Mouse (Mus musculus): Measurements from ENCODE around the gene Aqp12.

- no peak for TF ChIP-seq ZC3H11A (IDR thresholded peaks at IDR 0.05; ENCODE audit: borderline replicate concordance, low read depth, low read length)
- TF ChIP-seq CHD2 (IDR thresholded peaks at IDR 0.05; ENCODE audit: low read depth, low read length): no peak
Measured at GRCm38 (mm10) chr1:92982931-92983605, 23.1 kb upstream of the Aqp12 start.
